Mouse (Mus musculus): ENCODE results near the gene Ccdc155.

Gene Ccdc155

DNA sequence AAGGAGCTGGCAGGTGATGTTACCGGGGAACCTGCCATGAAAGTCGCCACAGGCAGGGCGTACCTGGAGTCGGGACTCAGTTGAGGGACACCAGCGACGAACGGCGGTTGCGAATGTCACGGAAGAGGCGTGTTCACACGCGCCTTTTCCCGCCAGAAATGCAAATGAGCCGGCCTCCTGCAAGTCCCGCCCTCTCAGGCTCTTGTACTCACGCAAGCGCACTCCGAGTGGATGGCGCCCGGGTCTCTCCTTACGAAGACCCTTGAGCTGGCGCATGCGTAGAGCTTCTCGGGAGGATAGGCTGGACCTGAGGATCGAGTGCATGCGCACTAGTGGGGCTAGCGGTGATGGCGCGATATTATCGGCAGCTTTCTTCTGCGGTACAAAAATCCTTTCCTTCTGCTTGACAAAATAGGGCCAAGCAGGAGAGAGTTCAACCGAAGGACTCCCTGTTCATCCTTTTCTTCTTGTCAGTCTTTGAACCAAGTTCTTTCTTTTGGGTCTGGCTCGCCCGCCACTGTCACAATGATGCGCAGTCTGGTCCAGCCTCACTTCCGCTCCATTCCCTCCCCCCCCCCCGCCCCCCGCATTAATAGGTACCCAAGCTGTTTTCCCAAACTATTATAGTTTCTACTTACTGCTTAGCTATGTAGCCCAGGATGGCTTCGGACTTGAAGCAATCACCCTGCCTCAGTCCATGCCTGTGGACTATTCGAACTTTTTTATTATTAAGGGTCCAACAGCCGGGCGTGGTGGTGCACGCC is at the start of gene Ccdc155:
Ccdc155 (minus strand) TSS at position 513 of the 764 bp plus-strand sequence.
- DNase-seq (ENCODE audit: low spot score in 2 of 2) = peak; percentile 68 to 75

DNA sequence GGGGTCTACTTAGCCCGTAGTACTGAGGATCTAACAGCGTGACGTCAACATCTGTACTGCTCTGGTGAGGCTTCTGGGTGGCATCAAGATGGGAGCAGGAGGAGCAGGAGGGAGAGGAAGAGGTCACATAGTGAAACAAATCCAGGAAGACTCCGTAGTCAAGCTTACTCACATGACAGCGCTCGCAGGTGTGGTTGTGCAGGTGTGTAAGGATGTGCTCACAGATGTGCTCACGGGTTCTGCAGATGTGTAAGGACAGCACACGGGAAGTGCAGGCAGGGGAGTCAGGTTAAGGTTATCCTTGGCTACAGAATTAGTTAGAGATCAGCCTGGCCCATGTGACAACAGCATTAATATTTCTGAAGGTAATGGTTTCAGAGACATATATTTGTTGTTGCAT is 49.1 kb upstream of the Ccdc155 start:
- DNase-seq (ENCODE audit: low spot score in 2 of 2) = peak in 1 of 2 experiments; percentile 2

DNA sequence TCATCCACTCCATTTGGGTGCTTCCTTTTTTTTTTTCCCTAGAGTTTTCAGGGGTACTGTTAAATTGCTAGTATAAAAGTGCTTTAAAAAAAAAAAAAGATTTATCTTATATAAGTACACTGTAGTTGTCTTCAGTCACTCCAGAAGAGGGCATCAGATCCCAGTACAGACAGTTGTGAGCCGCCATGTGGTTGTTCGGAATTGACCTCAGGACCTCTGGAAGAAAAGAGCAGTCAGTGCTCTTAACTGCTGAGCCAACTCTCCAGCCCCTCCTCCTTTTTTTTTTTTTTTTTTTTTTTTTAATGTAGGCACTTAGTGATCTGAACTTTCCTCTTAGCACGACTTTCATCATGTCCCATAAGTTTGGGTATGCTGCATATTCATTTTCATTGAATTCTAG is 43.0 kb upstream of the Ccdc155 start:
- peak in 1 of 2 experiments; percentile 3 for DNase-seq (ENCODE audit: low spot score in 2 of 2)

DNA sequence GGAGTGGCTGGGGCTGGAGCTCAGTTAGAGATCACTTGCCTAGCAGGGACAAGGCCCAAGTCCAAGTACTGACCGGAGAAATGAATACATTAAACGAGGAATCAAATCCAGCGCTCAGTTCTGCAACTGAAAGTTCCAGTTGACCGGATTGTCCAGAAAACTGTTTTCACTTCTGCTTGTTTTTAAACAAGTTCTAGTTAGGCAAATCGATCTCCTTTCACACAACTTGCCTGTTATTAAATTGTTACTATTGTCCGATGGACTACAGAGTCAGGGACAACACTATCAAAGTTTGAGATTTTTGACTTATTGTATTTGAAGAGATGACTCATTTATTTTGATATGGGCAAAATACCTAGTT is 36.7 kb upstream of the Ccdc155 start:
- DNase-seq (ENCODE audit: low spot score in 2 of 2) = no peak

DNA sequence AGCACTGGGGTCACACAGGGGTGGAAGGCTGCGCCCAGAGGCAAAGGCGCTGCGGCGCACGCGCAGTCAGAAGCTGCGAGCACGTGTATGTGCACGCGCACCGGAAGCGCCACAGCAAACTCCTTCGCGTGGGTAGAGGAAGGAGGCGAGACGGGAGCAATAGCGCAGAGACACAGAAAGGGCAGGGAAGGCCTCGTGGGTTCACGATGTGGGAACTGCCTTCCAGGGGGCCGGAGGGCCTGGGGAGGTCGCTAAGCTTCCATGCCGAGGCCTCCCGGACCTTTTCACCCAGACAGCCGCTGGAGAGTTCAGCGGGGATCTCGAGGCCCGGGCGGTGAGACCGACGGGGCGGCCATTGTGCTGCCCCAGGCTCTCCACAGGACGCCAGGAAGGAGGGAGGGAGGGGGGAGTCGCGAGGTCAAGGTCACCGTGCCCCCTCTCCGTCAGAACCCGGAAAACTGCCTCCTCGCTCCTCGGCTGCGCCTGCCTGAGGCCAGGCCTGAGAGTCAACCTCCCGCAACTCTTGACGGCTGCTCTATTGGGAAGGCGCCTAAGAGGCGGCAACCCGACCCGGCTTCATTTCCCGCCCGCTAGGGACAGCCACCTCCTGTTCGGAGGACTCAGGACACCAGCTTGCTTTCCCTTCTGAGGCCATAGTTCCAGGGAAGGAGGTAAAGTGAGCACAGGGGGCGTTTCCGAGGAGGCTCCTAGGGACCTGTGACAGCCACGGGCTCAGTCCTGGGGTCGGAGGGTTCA is 36.1 kb upstream of the Ccdc155 start, which contains the start of gene Slc6a16:
Slc6a16 (plus strand) TSS at position 453 of the 756 bp plus-strand sequence.
- DNase-seq (ENCODE audit: low spot score in 2 of 2) = peak in 1 of 2 experiments; percentile 9

DNA sequence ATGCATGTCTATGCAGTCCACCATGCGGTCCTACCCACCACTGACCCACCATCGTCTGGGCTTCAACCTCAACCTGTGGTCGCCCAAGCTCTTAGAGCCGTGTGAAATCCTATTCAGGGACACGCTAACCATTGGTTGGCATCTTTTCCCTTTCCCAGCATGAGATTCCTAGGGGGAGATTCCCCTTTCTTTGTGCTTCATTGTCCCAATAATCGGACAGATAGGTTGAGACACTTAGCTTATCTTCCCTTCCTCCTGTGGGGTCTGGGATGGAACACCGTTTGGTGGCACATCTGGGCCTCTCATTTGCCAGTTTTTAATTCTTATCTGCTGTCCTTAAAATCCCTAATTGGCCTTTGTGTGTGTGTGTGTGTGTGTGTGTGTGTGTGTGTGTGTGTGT is 35.4 kb upstream of the Ccdc155 start:
- peak in 1 of 2 experiments; percentile 5 for DNase-seq (ENCODE audit: low spot score in 2 of 2)

DNA sequence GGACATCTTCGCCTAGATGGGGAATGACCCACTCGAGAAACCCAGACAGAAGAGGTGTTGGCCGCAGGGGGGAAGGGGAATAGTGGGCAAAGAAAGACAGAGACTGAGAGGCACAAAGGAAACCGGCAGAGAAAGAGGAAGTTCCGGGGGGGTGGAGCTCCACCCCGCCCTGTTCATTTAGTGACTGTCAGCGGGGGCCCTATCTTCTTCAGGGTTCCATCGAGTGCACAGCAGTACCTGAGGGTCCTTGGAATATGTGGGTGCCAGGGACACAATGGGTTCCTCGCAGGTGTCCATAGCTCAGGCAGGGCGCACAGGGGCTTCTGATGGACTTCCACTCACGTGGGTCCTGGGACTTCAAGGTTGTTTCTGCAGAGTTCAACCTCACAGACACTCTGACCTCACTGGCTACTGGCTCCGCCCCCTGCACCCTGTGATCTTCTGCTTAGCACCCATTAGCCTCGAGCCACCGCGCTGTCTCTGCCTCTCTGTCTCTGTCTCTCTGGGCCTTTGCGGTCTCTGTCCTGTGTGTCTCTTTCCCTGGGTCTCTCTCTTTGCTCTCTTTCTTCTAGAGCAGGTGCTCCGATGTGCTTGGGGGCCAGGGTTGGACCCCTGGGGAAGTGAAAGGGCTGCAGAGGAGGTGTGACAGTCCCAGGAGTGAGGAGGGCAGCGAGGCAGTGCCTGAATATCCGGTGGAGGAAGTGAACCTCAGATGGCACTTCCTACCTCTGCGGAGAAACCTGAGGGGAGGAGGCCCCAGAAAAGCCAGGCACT is 34.2 kb upstream of the Ccdc155 start, which contains the start of gene Cd37:
Cd37 (minus strand) TSS at position 393 of the 774 bp plus-strand sequence.
- peak; percentile 47 to 60 for DNase-seq (ENCODE audit: low spot score in 2 of 2)

DNA sequence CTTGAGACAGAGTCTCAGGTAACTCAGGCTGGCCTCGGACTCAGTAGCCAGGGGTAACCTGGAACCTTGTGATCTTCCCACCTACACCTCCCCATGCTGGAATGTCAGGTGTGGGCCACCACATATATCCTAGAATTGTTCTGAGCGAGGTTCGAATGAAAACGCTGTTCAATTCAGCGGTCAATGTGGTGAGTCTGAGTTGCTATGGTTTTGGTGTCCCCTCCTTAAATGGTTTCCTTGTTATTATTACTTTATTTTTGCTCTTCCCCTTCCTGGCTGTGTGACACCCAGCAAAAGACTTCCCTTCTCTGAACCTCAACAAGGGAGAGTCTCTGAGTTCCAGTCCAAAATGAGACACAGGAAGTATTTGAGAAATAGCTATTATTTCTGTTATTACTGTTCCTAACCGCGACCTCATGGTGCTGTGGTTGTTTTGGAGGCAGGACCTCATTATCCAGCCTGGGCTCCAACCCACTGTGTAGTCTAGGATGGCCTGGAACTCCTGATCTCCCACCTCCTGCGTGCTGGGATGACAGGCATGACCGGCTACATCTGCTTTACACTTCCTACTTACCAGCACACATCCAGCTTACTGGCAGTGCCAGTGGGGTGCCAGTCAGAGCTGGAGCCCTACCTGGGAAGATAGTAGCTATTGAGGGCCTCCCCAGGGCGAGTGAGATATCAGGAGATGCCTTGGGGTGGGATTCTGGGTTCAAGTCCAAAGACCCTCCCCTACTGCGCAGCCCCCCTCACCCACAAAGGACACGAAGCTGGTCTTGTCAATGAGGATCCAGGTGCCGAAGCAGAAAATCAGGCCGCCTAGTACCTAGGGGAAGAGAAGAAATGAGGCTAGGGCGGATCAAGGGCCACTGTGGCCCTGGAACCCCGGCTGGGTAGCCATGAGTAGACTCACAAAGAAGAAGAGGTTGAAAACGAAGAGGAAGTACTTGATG is 33.3 kb upstream of the Ccdc155 start:
- peak in 1 of 2 experiments; percentile 7 for DNase-seq (ENCODE audit: low spot score in 2 of 2)

DNA sequence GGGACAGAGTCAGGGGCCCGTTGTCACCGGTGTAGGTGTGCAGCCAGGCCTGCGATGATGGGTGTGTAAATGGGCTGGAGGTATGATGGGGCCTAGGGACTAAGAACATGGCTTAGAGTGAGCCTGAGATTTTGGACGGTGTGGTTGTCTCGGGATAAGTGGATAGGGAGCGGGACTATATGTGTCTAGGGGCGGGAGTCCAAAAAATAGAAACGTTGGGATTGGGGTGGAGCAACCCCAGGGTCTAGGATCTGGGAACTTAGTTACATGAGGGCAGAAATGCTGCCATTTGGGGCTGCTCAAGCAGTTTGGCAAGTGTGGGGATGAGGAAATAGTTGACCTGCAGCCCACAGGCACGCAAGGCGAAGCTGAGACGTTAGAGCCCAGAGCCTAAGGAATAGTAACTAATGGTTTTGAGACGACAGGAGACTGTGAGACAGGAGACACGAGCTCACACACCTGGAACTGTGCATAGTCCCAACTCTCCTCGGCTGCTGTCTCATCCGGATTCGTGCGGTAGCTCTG is 31.0 kb upstream of the Ccdc155 start:
- no peak for DNase-seq (ENCODE audit: low spot score in 2 of 2)

DNA sequence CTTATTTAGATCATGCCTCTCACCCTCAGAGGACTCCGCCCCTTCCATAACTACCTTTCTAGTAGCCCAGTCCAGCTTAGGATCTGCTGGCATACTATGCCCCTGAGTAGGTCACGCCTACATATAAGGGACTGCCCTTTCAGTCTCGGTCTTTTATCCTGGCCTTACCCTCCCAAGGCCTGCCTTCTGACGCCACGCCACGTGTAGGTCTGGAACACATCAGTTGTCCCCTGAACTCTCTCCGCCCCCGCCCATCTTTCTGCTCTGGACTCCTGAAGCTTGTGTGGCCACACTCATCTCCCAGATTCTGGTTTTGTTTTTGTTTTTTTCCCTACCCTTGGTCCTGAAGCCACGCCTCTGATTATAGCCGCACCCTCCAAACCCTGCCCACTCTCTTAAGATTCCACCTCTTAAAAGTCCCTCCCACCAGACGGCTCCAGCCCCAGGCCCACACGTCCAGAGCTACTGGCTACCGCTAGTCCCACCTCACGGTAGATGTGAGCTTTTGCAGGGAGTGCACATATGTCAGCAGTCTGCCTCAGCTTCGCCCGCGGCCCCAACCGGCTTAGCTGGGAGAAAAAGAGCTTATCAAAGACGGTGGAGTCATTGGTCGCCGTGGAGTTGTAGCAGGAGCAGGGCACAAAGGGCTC is 30.4 kb upstream of the Ccdc155 start:
- DNase-seq (ENCODE audit: low spot score in 2 of 2) = peak in 1 of 2 experiments; percentile 6

DNA sequence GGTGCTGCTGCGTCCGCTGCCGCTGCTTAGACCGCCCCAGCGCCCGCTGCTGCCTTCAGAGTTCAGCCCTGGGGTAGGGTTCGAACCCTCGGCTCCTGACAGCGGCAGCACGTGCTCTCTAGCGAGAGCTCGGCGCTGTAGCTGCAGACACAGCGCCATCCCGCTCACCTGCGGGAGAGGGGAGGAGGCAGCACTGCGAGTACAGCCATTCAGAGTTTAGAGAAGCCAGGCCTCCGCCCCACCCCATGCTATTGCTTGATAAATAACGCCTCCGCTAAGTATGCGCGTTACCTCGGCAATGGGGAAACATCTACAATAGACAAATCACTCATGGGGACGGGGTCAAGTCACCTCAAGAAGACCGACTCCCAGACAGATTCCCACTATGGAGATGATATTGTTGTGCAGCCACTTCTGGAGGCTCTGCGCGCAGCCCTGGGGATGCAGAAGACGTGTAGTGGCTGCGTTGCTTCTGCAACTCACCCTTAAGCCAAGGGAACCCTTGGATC is 29.7 kb upstream of the Ccdc155 start:
- DNase-seq (ENCODE audit: low spot score in 2 of 2) = peak in 1 of 2 experiments; percentile 7

DNA sequence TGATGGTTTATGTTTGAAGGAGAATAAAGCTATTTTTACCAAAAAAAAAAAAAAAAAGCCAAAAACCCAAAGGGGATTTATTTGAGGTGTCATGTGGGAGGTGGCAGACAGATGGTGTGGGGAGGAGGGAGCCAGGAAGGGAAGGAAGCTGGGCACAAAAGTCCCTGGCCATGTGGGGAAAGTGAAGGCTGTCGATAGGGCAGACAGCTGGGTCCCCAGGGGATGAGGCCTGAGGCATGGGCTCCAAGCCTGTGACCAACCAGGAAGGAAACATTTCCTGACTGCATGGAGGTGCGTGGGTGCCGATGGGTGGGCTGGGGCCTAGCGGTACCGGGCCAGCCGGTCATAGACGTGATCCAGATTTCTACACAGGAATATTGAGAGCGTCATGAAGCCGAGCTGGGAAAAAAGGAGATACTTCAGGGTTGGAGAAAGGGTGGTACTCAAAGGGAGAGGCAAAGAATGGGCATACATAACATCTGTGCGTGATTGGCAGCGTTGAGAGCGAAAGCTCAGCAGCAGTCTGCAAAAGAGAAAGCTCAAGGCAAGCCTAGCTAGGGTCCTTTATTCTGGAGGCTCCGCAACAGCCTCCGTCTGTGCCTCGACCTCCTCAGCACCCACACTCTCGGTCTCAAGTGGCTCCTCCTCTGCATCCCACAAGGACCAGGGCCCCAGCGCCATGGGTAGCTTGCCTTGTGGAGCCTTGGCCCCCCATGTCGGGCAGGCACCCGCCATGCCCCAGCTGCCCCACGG is 29.1 kb upstream of the Ccdc155 start:
- no peak for DNase-seq (ENCODE audit: low spot score in 2 of 2)

DNA sequence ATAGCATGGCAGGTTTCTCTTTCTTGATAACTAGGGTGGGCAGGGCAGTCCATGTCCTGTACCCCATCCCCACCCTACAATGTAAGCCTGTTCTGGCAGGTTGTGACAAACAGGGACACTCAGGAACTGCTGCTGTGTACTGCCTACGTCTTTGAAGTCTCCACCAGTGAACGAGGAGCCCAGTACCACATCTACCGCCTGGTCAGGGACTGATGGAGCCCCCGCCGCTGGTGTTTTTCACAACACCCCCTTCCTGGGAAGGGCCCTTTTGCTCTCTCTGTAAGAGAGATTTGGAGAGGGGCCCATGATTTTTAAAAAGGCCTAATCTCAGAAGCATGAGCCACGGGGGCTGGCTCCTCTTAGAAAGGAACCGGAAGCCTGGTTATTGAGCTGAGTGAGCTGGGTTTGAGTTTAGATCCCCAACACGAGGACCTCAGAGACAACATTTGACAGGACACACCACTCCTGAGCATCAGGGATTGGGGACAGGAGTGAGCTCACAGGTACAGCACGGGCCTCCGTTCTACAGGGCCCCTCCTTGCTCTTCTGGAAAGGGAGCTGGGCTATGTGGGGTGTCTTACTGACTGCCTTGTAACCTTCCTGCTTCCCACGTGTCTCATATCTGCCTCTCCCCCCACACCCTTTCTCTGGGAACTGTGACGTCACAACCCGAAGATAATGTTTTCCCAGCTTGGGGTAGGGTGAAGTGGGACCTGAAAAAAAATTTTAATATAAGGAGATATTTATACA is 28.2 kb upstream of the Ccdc155 start:
- DNase-seq (ENCODE audit: low spot score in 2 of 2) = peak in 1 of 2 experiments; percentile 5

DNA sequence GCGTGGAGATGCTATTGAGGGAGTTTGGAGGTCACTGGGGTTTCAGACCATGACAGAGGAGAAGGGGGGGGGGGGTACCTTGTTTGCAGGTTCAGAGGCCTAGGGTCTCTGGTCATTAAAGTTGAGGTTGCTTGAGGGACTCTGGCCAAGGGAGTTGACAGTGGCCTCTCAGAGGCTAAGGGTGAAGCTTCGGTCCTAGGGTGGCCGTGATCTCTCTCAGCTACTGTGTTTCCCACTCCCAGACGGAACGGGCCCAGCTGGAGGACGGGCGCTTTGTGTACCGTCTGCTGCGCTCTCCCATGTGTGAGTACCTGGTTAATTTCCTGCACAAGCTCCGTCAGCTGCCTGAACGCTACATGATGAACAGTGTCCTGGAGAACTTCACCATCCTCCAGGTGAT is 27.2 kb upstream of the Ccdc155 start:
- DNase-seq (ENCODE audit: low spot score in 2 of 2) = peak in 1 of 2 experiments; percentile 6

DNA sequence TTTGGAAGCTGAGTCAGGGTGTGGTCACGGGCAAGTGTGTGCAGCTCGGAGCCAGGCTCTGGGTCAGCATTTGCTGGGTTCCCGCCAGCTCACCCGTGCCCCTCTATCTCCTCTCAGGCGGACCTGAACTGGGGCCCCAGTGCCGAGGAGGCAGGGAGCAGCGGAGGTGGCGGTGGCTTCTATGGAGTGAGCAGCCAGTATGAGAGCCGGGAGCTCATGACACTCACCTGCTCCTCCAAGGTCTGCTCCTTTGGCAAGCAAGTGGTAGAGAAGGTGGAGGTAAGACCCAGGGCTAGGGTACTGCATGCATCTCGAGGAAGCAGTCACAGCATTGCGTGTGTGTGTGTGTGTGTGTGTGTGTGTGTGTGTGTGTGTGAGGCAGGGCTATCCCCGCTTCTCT is 26.5 kb upstream of the Ccdc155 start:
- peak in 1 of 2 experiments; percentile 6 for DNase-seq (ENCODE audit: low spot score in 2 of 2)

DNA sequence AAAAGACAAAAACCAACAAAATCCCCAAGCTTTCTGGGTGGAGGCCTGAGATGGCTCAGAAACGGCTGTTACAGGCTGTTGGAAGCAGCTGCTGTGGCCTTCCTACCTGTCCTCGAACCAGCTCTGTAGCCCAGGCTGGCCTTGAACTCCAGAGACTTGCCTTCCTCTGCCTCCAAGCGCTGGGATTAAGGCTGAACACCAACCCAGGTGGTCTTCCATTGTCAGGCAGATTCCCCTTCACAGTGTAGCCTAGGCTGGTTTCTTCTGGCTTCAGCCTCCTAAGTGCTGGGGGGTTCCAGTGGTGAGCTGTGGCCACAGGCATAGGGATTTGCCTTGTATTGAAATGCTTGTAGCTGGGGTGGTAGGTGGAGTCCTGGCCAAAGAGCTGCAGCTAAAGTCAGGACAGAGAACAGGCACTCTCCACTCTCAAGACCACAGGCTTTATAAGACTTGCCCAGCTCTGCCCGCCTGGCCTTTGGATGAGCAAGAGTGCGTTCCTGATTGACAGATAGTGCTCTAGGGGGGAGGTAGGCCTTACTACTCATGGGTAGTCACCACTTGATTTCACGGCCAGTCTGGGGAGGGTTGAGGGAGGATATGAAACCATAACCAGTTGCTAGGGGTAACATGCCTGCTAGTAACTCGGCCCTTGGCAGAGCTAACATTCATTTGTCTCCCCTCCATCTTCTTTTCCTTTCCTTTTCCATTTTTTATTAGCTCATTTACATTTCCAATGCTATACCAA is 24.9 kb upstream of the Ccdc155 start:
- DNase-seq (ENCODE audit: low spot score in 2 of 2) = peak; percentile 12 to 53

DNA sequence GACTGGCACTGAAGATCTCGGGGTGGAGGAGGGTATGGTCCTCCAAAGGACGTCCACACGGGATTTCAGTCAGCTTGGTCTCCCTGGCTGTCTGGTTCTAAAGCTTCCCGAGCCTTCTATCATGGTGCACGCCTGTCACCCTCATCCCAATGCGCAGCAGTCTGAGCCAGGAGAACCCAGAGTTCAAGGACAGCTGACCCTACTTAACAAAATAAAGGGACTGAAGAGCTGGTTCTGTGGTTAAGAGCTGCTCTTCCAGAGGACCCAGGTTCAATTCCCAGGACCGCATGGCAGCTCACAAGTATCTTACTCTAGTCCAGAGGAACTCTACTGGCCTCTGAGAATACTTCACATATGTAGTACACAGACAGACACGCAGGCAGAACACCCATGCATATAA is 24.4 kb upstream of the Ccdc155 start:
- no peak for DNase-seq (ENCODE audit: low spot score in 2 of 2)

DNA sequence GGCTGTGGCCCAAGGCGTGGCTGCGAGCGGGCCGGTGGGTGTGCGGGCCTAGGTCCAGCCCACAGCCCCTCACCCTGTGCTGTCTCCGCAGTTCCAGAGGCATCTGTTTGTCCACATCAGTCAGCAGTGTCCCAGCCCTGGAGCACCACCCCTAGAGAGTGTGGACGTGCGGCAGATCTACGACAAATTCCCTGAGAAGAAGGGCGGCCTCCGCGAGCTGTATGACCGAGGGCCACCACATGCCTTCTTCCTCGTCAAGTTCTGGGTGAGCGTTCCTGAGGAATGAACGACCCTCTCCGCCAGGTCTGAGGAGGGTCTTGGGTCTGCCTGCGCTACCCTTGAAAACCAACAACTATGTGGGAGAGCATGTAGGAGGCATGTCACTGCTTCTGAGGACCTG is 23.9 kb upstream of the Ccdc155 start:
- peak in 1 of 2 experiments; percentile 7 for DNase-seq (ENCODE audit: low spot score in 2 of 2)
